Mouse (Mus musculus) megakaryocyte, embryonic 14.5 days (primary cell): ENCODE results near the gene Pgd.

Experiments
- FLI1 ChIP-seq: IDR thresholded peaks from 2 replicates; pipeline ENCODE4 v1.6.1; 2012; ENCODE audit warnings: low read length, inconsistent platforms, mixed read lengths
- GATA1 ChIP-seq: IDR thresholded peaks from 3 replicates; pipeline ENCODE4 v1.6.1; 2012; ENCODE audit warnings: mixed read lengths, low read length, inconsistent platforms, borderline replicate concordance

DNA sequence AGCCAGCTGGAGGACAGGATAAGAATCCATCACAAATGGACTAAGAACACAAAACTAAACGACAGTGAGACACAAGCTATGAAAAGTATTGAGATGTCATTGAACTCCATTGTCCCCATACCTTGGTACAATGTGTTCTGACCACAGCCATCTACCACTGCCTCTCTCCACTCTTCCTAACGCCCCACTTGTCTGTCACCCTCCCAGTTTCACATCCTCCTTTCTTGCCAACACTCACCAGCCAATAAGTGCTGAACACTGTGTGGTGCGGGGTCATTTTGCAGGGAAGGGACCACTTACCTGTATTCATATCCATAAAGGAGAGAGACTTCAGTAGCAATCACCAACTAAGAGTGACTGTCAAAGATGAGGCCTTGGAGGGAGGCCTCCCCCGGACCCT lies 34.5 kb upstream of the Pgd start:
- TF ChIP-seq FLI1 (no peak), GATA1 (no peak)
